Mouse (Mus musculus): ENCODE results near the gene Olfr312.

DNA sequence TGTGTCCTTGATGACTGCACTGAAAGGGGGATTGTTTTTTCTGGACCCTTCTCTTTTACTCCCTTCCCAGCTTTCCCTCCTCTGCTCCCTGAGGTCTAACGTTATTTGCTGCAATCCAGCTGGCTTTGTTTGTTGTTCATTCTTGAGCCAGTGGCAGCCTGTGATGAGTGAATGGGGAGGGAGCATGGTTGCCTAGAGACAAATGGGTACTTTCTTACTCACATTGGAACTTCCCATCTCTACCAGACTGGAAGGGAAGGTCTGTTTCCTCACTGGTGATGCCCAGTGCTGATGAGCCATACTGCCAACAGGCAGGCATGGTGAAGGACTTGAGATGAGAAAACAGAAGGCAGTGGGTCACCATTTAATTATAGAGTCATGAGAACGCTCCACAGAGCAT is 20.7 kb downstream of the Olfr312 start:
- TF ChIP-seq EP300 (IDR thresholded peaks at IDR 0.05; ENCODE audit: insufficient read depth, low read depth, low read length) (no peak), CTCF (IDR thresholded peaks at IDR 0.05) (no peak)
